Comparison of ENCODE assay signal across 18 mouse cellular contexts in genomic region chr15:60537191-60537590, GRCm38 (mm10).
DNase-seq lines count a peak whose midpoint lies in the region.
"Had no signal": no experiment of that assay in that cellular context is flagged by ENCODE, and none has a peak within 500 bp of the region (broad histone marks: within the 10 kb centered on the region; RNA-seq: fewer than 3 reads in every experiment).

No protein-coding gene starts in this region.

- intact Hi-C loops in left cerebral cortex, postnatal 4 days (cut with DNase I), result no loop called here
- intact Hi-C loops in left cerebral cortex, postnatal 10 days (cut with DNase I), result no loop called here

- peak; percentile 5 to 9 for DNase-seq in cerebellum, postnatal 14 days
- DNase-seq in cerebellum, adult 9-10 months, result no peak
- peak; percentile 6 for DNase-seq in kidney, postnatal 10 days
- DNase-seq in kidney, adult 11 months, result no peak
- DNase-seq in left cerebral cortex, postnatal 4 days, result peak; percentile 30
- no peak for DNase-seq in left cerebral cortex, postnatal 10 days (ENCODE audit: extremely low spot score in 1 of 2, low spot score in 2 of 2)
- DNase-seq in testis, postnatal 14 days (ENCODE audit: low spot score), result peak; percentile 6
- DNase-seq in testis, postnatal 10 days (ENCODE audit: low spot score), result no peak
- DNase-seq: adrenal gland, postnatal 10 days; adrenal gland, postnatal 36 days; B cell, adult 2 months; cerebellum, adult 11 months; cerebellum, adult 2 months; cerebellum, postnatal 25 days; forebrain, postnatal 0 days; gastrocnemius, adult 2 months; gastrocnemius, postnatal 14 days; heart, adult 11 months had no signal

Comparison
In these comparisons a context has a peak if more than half of its experiments do, and no peak if none do; other contexts are left out.
1. DNase-seq: peak in cerebellum, postnatal 14 days (2 of 2), kidney, postnatal 10 days (single experiment), left cerebral cortex, postnatal 4 days (single experiment) and testis, postnatal 14 days (single experiment); none in cerebellum, adult 9-10 months (single experiment), kidney, adult 11 months (single experiment), left cerebral cortex, postnatal 10 days (0 of 2) and testis, postnatal 10 days (single experiment).